8 mouse cellular contexts compared by ENCODE assay signal in genomic region chr6:128854024-128854820, GRCm38 (mm10). TPM values are rescaled to one million over a fixed set of nuclear protein-coding genes. Genes with fewer than 3 reads are reported as not detected.
DNase-seq lines count a peak whose midpoint lies in the region; ATAC-seq and TF ChIP-seq lines count a peak whose summit lies in the region.

No protein-coding gene starts in this region.

- H3K27ac ChIP-seq in bone marrow macrophage, adult 2 months (ENCODE audit: insufficient read depth, low read depth, low read length): no peak overlapping the region
- peak overlapping the region; percentile 77 for H3K27ac ChIP-seq in forebrain, embryonic 10.5 days
- 0 out of 2 replicates have a peak overlapping the region, but pooled peaks have one; percentile 12 for H3K27ac ChIP-seq in lung, embryonic 14.5 days (ENCODE audit: low read depth)
- H3K27ac ChIP-seq in neural tube, embryonic 14.5 days (ENCODE audit: low read depth, low read length): no peak overlapping the region

- H3K36me3 ChIP-seq in E14TG2a.4 (ENCODE audit: insufficient read depth, low read length): no peaks in the 10 kb centered on the region
- no peaks in the 10 kb centered on the region for H3K36me3 ChIP-seq in forebrain, embryonic 10.5 days (replicated peaks)
- no peaks in the 10 kb centered on the region for H3K36me3 ChIP-seq in lung, embryonic 14.5 days (ENCODE audit: insufficient read depth)
- no peaks in the 10 kb centered on the region for H3K36me3 ChIP-seq in neural tube, embryonic 14.5 days (ENCODE audit: control insufficient read depth, insufficient read depth, low read length)

- H3K9me3 ChIP-seq in E14TG2a.4 (ENCODE audit: low read length): peaks cover 29% of the 10 kb centered on the region
- H3K9me3 ChIP-seq in forebrain, embryonic 10.5 days: no peaks in the 10 kb centered on the region
- no peaks in the 10 kb centered on the region for H3K9me3 ChIP-seq in lung, embryonic 14.5 days (ENCODE audit: low read depth, low read length)
- no peaks in the 10 kb centered on the region for H3K9me3 ChIP-seq in neural tube, embryonic 14.5 days (ENCODE audit: control insufficient read depth, low read length)

- DNase-seq in forebrain, embryonic 10.5 days (ENCODE audit: extremely low spot score, low spot score): peak; percentile 70
- peak; percentile 71 to 82 for DNase-seq in heart, postnatal 14 days
- peak; percentile 63 to 86 for DNase-seq in kidney, postnatal 25 days
- peak; percentile 86 for DNase-seq in lung, embryonic 14.5 days
- peak; percentile 88 for DNase-seq in thymus, postnatal 4 days

- H3K4me2 ChIP-seq in lung, embryonic 14.5 days: no peak overlapping the region
- no peak overlapping the region for H3K4me2 ChIP-seq in neural tube, embryonic 14.5 days (ENCODE audit: low read depth, low read length)

- no peaks in the 10 kb centered on the region for H3K27me3 ChIP-seq in E14TG2a.4 (ENCODE audit: insufficient read depth, low read length)
- H3K27me3 ChIP-seq in forebrain, embryonic 10.5 days (ENCODE audit: poor library complexity, severe bottlenecking): no peaks in the 10 kb centered on the region
- H3K27me3 ChIP-seq in lung, embryonic 14.5 days (ENCODE audit: insufficient read depth, low read length): no peaks in the 10 kb centered on the region
- no peaks in the 10 kb centered on the region for H3K27me3 ChIP-seq in neural tube, embryonic 14.5 days (ENCODE audit: control insufficient read depth, insufficient read depth, low read length)

- peaks cover 8% of the 10 kb centered on the region; the same call in 1 of the 2 replicates for H3K4me1 ChIP-seq in E14TG2a.4 (replicated peaks; ENCODE audit: low read depth, low read length)
- H3K4me1 ChIP-seq in bone marrow macrophage, adult 2 months (ENCODE audit: control insufficient read depth, insufficient read depth, low read length): peaks cover 45% of the 10 kb centered on the region
- peaks cover 4% of the 10 kb centered on the region for H3K4me1 ChIP-seq in forebrain, embryonic 10.5 days
- H3K4me1 ChIP-seq in lung, embryonic 14.5 days (ENCODE audit: insufficient read depth): peaks cover 22% of the 10 kb centered on the region
- no peaks in the 10 kb centered on the region for H3K4me1 ChIP-seq in neural tube, embryonic 14.5 days (ENCODE audit: control insufficient read depth, insufficient read depth, low read length)

- peak; percentile 28; the same call in 1 of the 2 replicates for ATAC-seq in lung, embryonic 14.5 days (ENCODE audit: insufficient read depth)
- ATAC-seq in neural tube, embryonic 14.5 days (ENCODE audit: low read depth): peak; percentile 86

- H3K4me3 ChIP-seq in E14TG2a.4 (replicated peaks; ENCODE audit: low read length): no peak overlapping the region
- no peak overlapping the region for H3K4me3 ChIP-seq in bone marrow macrophage, adult 2 months (ENCODE audit: insufficient read depth, low read length)
- H3K4me3 ChIP-seq in forebrain, embryonic 10.5 days: peak overlapping the region; percentile 19; the same call in 1 of the 2 replicates
- no peak overlapping the region for H3K4me3 ChIP-seq in lung, embryonic 14.5 days (ENCODE audit: low read depth, low read length)
- H3K4me3 ChIP-seq in neural tube, embryonic 14.5 days (ENCODE audit: low read depth, low read length): no peak overlapping the region

- no peak for TF ChIP-seq POLR2A in bone marrow macrophage, adult 2 months (IDR thresholded peaks at IDR 0.05; ENCODE audit: borderline replicate concordance, low read depth, low read length)

- WGBS in forebrain, embryonic 10.5 days: 44% methylated on average over 12 of the region's 12 CpGs
- WGBS in lung, embryonic 14.5 days: 50% methylated on average over 12 of the region's 12 CpGs
- WGBS in neural tube, embryonic 14.5 days: 46% methylated on average over 12 of the region's 12 CpGs

- intact Hi-C loops in heart, postnatal 14 days (cut with DNase I): loop anchor here (1.0 to 10.0 kb wide), 4 partner anchors 241 to 513 kb away; no protein-coding TSS in a partner anchor

- H3K9ac ChIP-seq in lung, embryonic 14.5 days: no peak overlapping the region
- H3K9ac ChIP-seq in neural tube, embryonic 14.5 days (replicated peaks; ENCODE audit: low read depth, low read length): no peak overlapping the region

- TF ChIP-seq CTCF in E14TG2a.4 (conservative IDR thresholded peaks at IDR 0.05; ENCODE audit: low read length): peak; percentile 67
- peak; percentile 44 for TF ChIP-seq CTCF in bone marrow macrophage, adult 2 months (IDR thresholded peaks at IDR 0.05; ENCODE audit: low read depth, low read length)
- peak; percentile 80 for TF ChIP-seq CTCF in lung, embryonic 14.5 days (IDR thresholded peaks at IDR 0.05; ENCODE audit: low read depth)

RNA-seq across cellular contexts. Expression of gene Klrb1b, which starts 28.1 kb away (rescaled TPM):
- polyA plus RNA-seq in bone marrow macrophage, adult 2 months (2012; ENCODE audit: insufficient read depth, insufficient read length, missing spikeins): not detected in 2 replicates
- polyA plus RNA-seq in forebrain, embryonic 10.5 days (2016; fragmentation: Nextera tagmentation; extraction: Ambion mirVana): not detected in 2 replicates
- total RNA-seq in heart, postnatal 14 days (2021): under 1 TPM in 1 of 2 experiments, not detected in 1; 0.17 TPM
- not detected in 2 replicates for polyA plus RNA-seq in lung, embryonic 14.5 days (2014; fragmentation: Nextera tagmentation; extraction: Ambion mirVana)
- not detected in 2 replicates for polyA plus RNA-seq in neural tube, embryonic 14.5 days (2014; fragmentation: Nextera tagmentation; extraction: Ambion mirVana)

RNA-seq across cellular contexts. Expression of gene Gm44511, which starts 28.1 kb away (rescaled TPM):
- polyA plus RNA-seq in bone marrow macrophage, adult 2 months (2012; ENCODE audit: insufficient read depth, insufficient read length, missing spikeins): not detected in 2 replicates
- not detected in 2 replicates for polyA plus RNA-seq in forebrain, embryonic 10.5 days (2016; fragmentation: Nextera tagmentation; extraction: Ambion mirVana)
- not detected for total RNA-seq in heart, postnatal 14 days (2021)
- polyA plus RNA-seq in lung, embryonic 14.5 days (2014; fragmentation: Nextera tagmentation; extraction: Ambion mirVana): not detected in 2 replicates
- polyA plus RNA-seq in neural tube, embryonic 14.5 days (2014; fragmentation: Nextera tagmentation; extraction: Ambion mirVana): not detected in 2 replicates

RNA-seq across cellular contexts. Expression of gene Clec2i, which starts 33.2 kb away (rescaled TPM):
- polyA plus RNA-seq in bone marrow macrophage, adult 2 months (2012; ENCODE audit: insufficient read depth, insufficient read length, missing spikeins): 4.0 and 7.6 TPM in 2 replicates
- not detected in 2 replicates for polyA plus RNA-seq in forebrain, embryonic 10.5 days (2016; fragmentation: Nextera tagmentation; extraction: Ambion mirVana)
- under 1 TPM; 0.19 to 0.68 TPM for total RNA-seq in heart, postnatal 14 days (2021)
- 0.14 and 0.15 TPM in 2 replicates for polyA plus RNA-seq in lung, embryonic 14.5 days (2014; fragmentation: Nextera tagmentation; extraction: Ambion mirVana)
- not detected in 2 replicates for polyA plus RNA-seq in neural tube, embryonic 14.5 days (2014; fragmentation: Nextera tagmentation; extraction: Ambion mirVana)

RNA-seq across cellular contexts. Expression of gene BC035044, which starts 36.7 kb away (rescaled TPM):
- polyA plus RNA-seq in bone marrow macrophage, adult 2 months (2012; ENCODE audit: insufficient read depth, insufficient read length, missing spikeins): 1.4 and 1.5 TPM in 2 replicates
- polyA plus RNA-seq in forebrain, embryonic 10.5 days (2016; fragmentation: Nextera tagmentation; extraction: Ambion mirVana): 0.52 and 0.64 TPM in 2 replicates
- under 1 TPM; 0.45 to 0.93 TPM for total RNA-seq in heart, postnatal 14 days (2021)
- 1.2 TPM in 2 replicates for polyA plus RNA-seq in lung, embryonic 14.5 days (2014; fragmentation: Nextera tagmentation; extraction: Ambion mirVana)
- 0.50 TPM in 2 replicates for polyA plus RNA-seq in neural tube, embryonic 14.5 days (2014; fragmentation: Nextera tagmentation; extraction: Ambion mirVana)

Comparison
In these comparisons a context has a peak if more than half of its experiments do, and no peak if none do; other contexts are left out.
1. H3K27ac ChIP-seq: peak in forebrain, embryonic 10.5 days (single experiment) and lung, embryonic 14.5 days (single experiment); none in bone marrow macrophage, adult 2 months (single experiment) and neural tube, embryonic 14.5 days (single experiment).
2. Peak in every context shown above with its lines, with median percentiles within 50 percentile points of each other: CTCF ChIP-seq and DNase-seq.